ENCODE assay signal across 9 mouse cellular contexts in genomic region chr12:112143116-112143832, GRCm38 (mm10). TPM values are rescaled to one million over a fixed set of nuclear protein-coding genes. Genes with fewer than 3 reads are reported as not detected.
DNase-seq lines count a peak whose midpoint lies in the region; ATAC-seq lines count a peak whose summit lies in the region.
"Had no signal": no experiment of that assay in that cellular context is flagged by ENCODE, and none has a peak within 500 bp of the region (broad histone marks: within the 10 kb centered on the region; RNA-seq: fewer than 3 reads in every experiment).

No protein-coding gene starts in this region.

- H3K9ac ChIP-seq in forebrain, embryonic 11.5 days (ENCODE audit: low read length): peak overlapping the region; percentile 62; the same call in 1 of the 2 replicates
- H3K9ac ChIP-seq in limb, embryonic 13.5 days: no peak overlapping the region
- H3K9ac ChIP-seq in stomach, embryonic 15.5 days: no peak overlapping the region

- peaks cover 66% of the 10 kb centered on the region for H3K27me3 ChIP-seq in heart, embryonic 10.5 days (ENCODE audit: insufficient read depth, poor library complexity, severe bottlenecking)
- peaks cover 37% of the 10 kb centered on the region for H3K27me3 ChIP-seq in forebrain, embryonic 11.5 days (ENCODE audit: control insufficient read depth, insufficient read depth, low read length)
- peaks cover 56% of the 10 kb centered on the region for H3K27me3 ChIP-seq in limb, embryonic 13.5 days
- peaks cover 51% of the 10 kb centered on the region for H3K27me3 ChIP-seq in stomach, embryonic 15.5 days (replicated peaks)

- no peaks in the 10 kb centered on the region for H3K36me3 ChIP-seq in heart, embryonic 10.5 days
- no peaks in the 10 kb centered on the region for H3K36me3 ChIP-seq in forebrain, embryonic 11.5 days (ENCODE audit: control insufficient read depth, insufficient read depth, low read length)
- no peaks in the 10 kb centered on the region for H3K36me3 ChIP-seq in limb, embryonic 13.5 days
- H3K36me3 ChIP-seq in stomach, embryonic 15.5 days: no peaks in the 10 kb centered on the region

- H3K9me3 ChIP-seq in heart, embryonic 10.5 days: no peaks in the 10 kb centered on the region
- H3K9me3 ChIP-seq in forebrain, embryonic 11.5 days (ENCODE audit: control insufficient read depth, low read length): no peaks in the 10 kb centered on the region
- H3K9me3 ChIP-seq in limb, embryonic 13.5 days: no peaks in the 10 kb centered on the region
- no peaks in the 10 kb centered on the region for H3K9me3 ChIP-seq in stomach, embryonic 15.5 days

- 5% methylated on average over 14 of the region's 14 CpGs for WGBS in heart, embryonic 10.5 days
- 3% methylated on average over 14 of the region's 14 CpGs for WGBS in forebrain, embryonic 11.5 days
- 3% methylated on average over 14 of the region's 14 CpGs for WGBS in limb, embryonic 13.5 days
- WGBS in stomach, embryonic 15.5 days: 6% methylated on average over 14 of the region's 14 CpGs

- no peak for DNase-seq in heart, embryonic 10.5 days (ENCODE audit: low spot score)
- no peak for DNase-seq in heart, postnatal 25 days (ENCODE audit: low spot score)
- DNase-seq in ES-CJ7 (ENCODE audit: low read depth, low spot score): peak; percentile 77
- DNase-seq in forebrain, embryonic 11.5 days (ENCODE audit: low spot score): peak; percentile 70
- no peak for DNase-seq in cerebellum, adult 8-10 months
- no peak for DNase-seq in urinary bladder, postnatal 25 days (ENCODE audit: low spot score)

- intact Hi-C loops in heart, postnatal 25 days (cut with DNase I): no loop called here

- peaks cover 50% of the 10 kb centered on the region for H3K4me1 ChIP-seq in heart, embryonic 10.5 days
- H3K4me1 ChIP-seq in forebrain, embryonic 11.5 days (replicated peaks; ENCODE audit: control insufficient read depth, insufficient read depth, low read length): peaks cover 26% of the 10 kb centered on the region
- peaks cover 47% of the 10 kb centered on the region for H3K4me1 ChIP-seq in limb, embryonic 13.5 days
- H3K4me1 ChIP-seq in stomach, embryonic 15.5 days: peaks cover 35% of the 10 kb centered on the region

- H3K27ac ChIP-seq in heart, embryonic 10.5 days: no peak overlapping the region
- H3K27ac ChIP-seq in forebrain, embryonic 11.5 days (ENCODE audit: low read depth, low read length): no peak overlapping the region
- H3K27ac ChIP-seq in limb, embryonic 13.5 days: no peak overlapping the region
- no peak overlapping the region for H3K27ac ChIP-seq in stomach, embryonic 15.5 days

- peak overlapping the region; percentile 67 for H3K4me3 ChIP-seq in heart, embryonic 10.5 days
- H3K4me3 ChIP-seq in forebrain, embryonic 11.5 days (ENCODE audit: low read depth, low read length): peak overlapping the region; percentile 61
- peak overlapping the region; percentile 66 for H3K4me3 ChIP-seq in limb, embryonic 13.5 days
- peak overlapping the region; percentile 40 for H3K4me3 ChIP-seq in stomach, embryonic 15.5 days (replicated peaks)

- no peak for ATAC-seq in forebrain, embryonic 11.5 days (replicated peaks; ENCODE audit: low FRiP score)
- no peak for ATAC-seq in limb, embryonic 13.5 days (ENCODE audit: low FRiP score, low read depth)
- ATAC-seq in stomach, embryonic 15.5 days (ENCODE audit: insufficient read depth, low FRiP score, low read depth): no peak

- peak overlapping the region; percentile 95 for H3K4me2 ChIP-seq in forebrain, embryonic 11.5 days (ENCODE audit: low read depth, low read length, severe bottlenecking)
- peak overlapping the region; percentile 94 for H3K4me2 ChIP-seq in limb, embryonic 13.5 days (replicated peaks)
- peak overlapping the region; percentile 92 for H3K4me2 ChIP-seq in stomach, embryonic 15.5 days

RNA-seq across cellular contexts. Expression of gene Kif26a, which starts 2.7 kb away (rescaled TPM):
- polyA plus RNA-seq in heart, embryonic 10.5 days (2016; fragmentation: Nextera tagmentation; extraction: Ambion mirVana): 1.0 and 2.1 TPM in 2 replicates
- total RNA-seq in heart, postnatal 25 days (2021): 10 to 100 TPM; 14.3 to 16.6 TPM
- polyA plus RNA-seq in forebrain, embryonic 11.5 days (2014; fragmentation: Nextera tagmentation; extraction: Ambion mirVana): 6.4 and 7.1 TPM in 2 replicates
- polyA plus RNA-seq in limb, embryonic 13.5 days (2015; fragmentation: Nextera tagmentation; extraction: Ambion mirVana): 5.7 and 6.4 TPM in 2 replicates
- polyA plus RNA-seq in stomach, embryonic 15.5 days (2015; fragmentation: Nextera tagmentation; extraction: Ambion mirVana): 2.9 and 3.2 TPM in 2 replicates
- total RNA-seq: hematopoietic stem cell, adult 5-6 weeks had no signal

RNA-seq across cellular contexts. Expression of gene Aspg, which starts 36.8 kb away (rescaled TPM):
- polyA plus RNA-seq in heart, embryonic 10.5 days (2016; fragmentation: Nextera tagmentation; extraction: Ambion mirVana): 1.5 and 1.7 TPM in 2 replicates
- total RNA-seq in heart, postnatal 25 days (2021): under 1 TPM; 0.25 to 0.47 TPM
- polyA plus RNA-seq in forebrain, embryonic 11.5 days (2014; fragmentation: Nextera tagmentation; extraction: Ambion mirVana): 0.29 and 1.1 TPM in 2 replicates
- 1.5 and 2.1 TPM in 2 replicates for polyA plus RNA-seq in limb, embryonic 13.5 days (2015; fragmentation: Nextera tagmentation; extraction: Ambion mirVana)
- polyA plus RNA-seq in stomach, embryonic 15.5 days (2015; fragmentation: Nextera tagmentation; extraction: Ambion mirVana): 6.1 and 9.2 TPM in 2 replicates
- total RNA-seq: hematopoietic stem cell, adult 5-6 weeks had no signal

Comparison
In these comparisons a context has a peak if more than half of its experiments do, and no peak if none do; other contexts are left out.
1. DNase-seq: peak in ES-CJ7 (single experiment) and forebrain, embryonic 11.5 days (single experiment); none in heart, embryonic 10.5 days (single experiment), heart, postnatal 25 days (single experiment), cerebellum, adult 8-10 months (single experiment) and urinary bladder, postnatal 25 days (single experiment).
2. Peak in every context shown above with its lines, with median percentiles within 50 percentile points of each other: H3K4me3 ChIP-seq and H3K4me2 ChIP-seq.